8 mouse cellular contexts compared by ENCODE assay signal in the genomic region with DNA sequence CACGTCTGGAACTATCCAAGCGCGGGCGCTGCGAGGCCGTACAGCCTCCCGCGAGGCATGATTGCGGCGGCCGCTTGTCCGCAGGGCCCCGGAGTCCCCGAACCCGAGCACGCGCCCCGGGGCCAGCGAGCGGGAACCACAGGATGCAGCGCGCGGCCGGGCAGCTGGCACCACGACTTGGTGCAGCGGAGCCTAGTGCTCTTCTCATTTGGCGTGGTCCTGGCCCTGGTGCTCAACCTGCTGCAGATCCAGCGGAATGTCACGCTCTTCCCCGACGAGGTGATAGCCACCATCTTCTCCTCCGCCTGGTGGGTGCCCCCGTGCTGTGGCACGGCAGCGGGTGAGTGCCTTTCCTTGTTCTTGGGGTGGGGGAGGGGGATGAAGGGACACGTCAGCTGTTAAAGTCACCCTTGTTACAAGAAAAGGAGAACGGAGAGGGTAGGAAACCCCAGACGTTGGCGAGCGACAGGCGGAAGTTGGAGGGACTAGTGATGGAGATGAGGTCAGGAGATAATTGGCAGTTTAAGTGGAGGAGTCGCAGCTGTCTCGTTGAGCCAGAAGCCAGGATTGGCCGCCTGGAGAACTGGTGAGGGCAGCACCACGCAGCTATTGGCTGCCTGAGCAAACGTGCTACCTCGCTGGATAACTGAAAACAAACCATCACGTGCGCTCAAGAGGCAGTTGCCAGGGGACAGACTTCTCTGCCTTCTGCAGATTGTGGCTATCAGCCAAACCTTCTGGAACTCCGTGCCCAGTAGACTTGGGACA. TPM values are rescaled to one million over a fixed set of nuclear protein-coding genes. Genes with fewer than 3 reads are reported as not detected.
DNase-seq lines count a peak whose midpoint lies in the region; ATAC-seq and TF ChIP-seq lines count a peak whose summit lies in the region.

No protein-coding gene starts in this region.

- DNase-seq in c-Kit-positive CD71-positive TER-119-positive erythroid progenitor cells, embryonic 14.5 days (ENCODE audit: low spot score) = peak; percentile 83
- peak; percentile 82 to 83 for DNase-seq in heart, postnatal 10 days
- peak; percentile 86 for DNase-seq in large intestine, adult 2 months (ENCODE audit: low read depth, low spot score)
- peak; percentile 82 for DNase-seq in liver, postnatal 0 days
- peak; percentile 79 for DNase-seq in testis, postnatal 14 days (ENCODE audit: low spot score)

- WGBS in forebrain, embryonic 13.5 days = under 1% methylated on average over 50 of the region's 50 CpGs
- WGBS in large intestine, adult 2 months = under 1% methylated on average over 50 of the region's 50 CpGs
- WGBS in liver, postnatal 0 days (ENCODE audit: insufficient replicate concordance) = under 1% methylated on average over 48 of the region's 50 CpGs
- WGBS in neural tube, embryonic 14.5 days = under 1% methylated on average over 50 of the region's 50 CpGs

- H3K36me3 ChIP-seq in E14TG2a.4 (ENCODE audit: insufficient read depth, low read length) = peaks cover 47% of the 10 kb centered on the region
- peaks cover 34% of the 10 kb centered on the region for H3K36me3 ChIP-seq in forebrain, embryonic 13.5 days (ENCODE audit: poor library complexity, severe bottlenecking)
- peaks cover 41% of the 10 kb centered on the region for H3K36me3 ChIP-seq in liver, postnatal 0 days (replicated peaks; ENCODE audit: insufficient read depth, low read length)
- peaks cover 22% of the 10 kb centered on the region for H3K36me3 ChIP-seq in neural tube, embryonic 14.5 days (ENCODE audit: control insufficient read depth, insufficient read depth, low read length)

- peak overlapping the region; percentile 88 for H3K9ac ChIP-seq in forebrain, embryonic 13.5 days
- peak overlapping the region; percentile 87 for H3K9ac ChIP-seq in liver, postnatal 0 days (replicated peaks)
- peak overlapping the region; percentile 73 for H3K9ac ChIP-seq in neural tube, embryonic 14.5 days (replicated peaks; ENCODE audit: low read depth, low read length)

- TF ChIP-seq CTCF in E14TG2a.4 (conservative IDR thresholded peaks at IDR 0.05; ENCODE audit: low read length) = no peak
- no peak for TF ChIP-seq CTCF in liver, postnatal 0 days (IDR thresholded peaks at IDR 0.05; ENCODE audit: low read depth)

- H3K27ac ChIP-seq in forebrain, embryonic 13.5 days = peak overlapping the region; percentile 98
- peak overlapping the region; percentile 96 for H3K27ac ChIP-seq in liver, postnatal 0 days (ENCODE audit: low read depth)
- peak overlapping the region; percentile 94 for H3K27ac ChIP-seq in neural tube, embryonic 14.5 days (ENCODE audit: low read depth, low read length)

- peak; percentile 88 for ATAC-seq in forebrain, embryonic 13.5 days
- peak; percentile 60 for ATAC-seq in liver, postnatal 0 days
- peak; percentile 85 for ATAC-seq in neural tube, embryonic 14.5 days (ENCODE audit: low read depth)

- peak overlapping the region; percentile 99 for H3K4me3 ChIP-seq in E14TG2a.4 (replicated peaks; ENCODE audit: low read length)
- peak overlapping the region; percentile 87 for H3K4me3 ChIP-seq in forebrain, embryonic 13.5 days
- peak overlapping the region; percentile 89 for H3K4me3 ChIP-seq in liver, postnatal 0 days (ENCODE audit: low read depth, low read length)
- peak overlapping the region; percentile 78 for H3K4me3 ChIP-seq in neural tube, embryonic 14.5 days (ENCODE audit: low read depth, low read length)

- peak; percentile 88 for TF ChIP-seq EP300 in liver, postnatal 0 days (IDR thresholded peaks at IDR 0.05; ENCODE audit: low read depth)

- H3K4me2 ChIP-seq in forebrain, embryonic 13.5 days = peak overlapping the region; percentile 80
- H3K4me2 ChIP-seq in liver, postnatal 0 days (ENCODE audit: low read depth, low read length) = peak overlapping the region; percentile 97
- H3K4me2 ChIP-seq in neural tube, embryonic 14.5 days (ENCODE audit: low read depth, low read length) = peak overlapping the region; percentile 94

- intact Hi-C loops in heart, postnatal 10 days (cut with DNase I) = loop anchor here (2.0 to 5.0 kb wide), 2 partner anchors 35 to 74 kb away; no protein-coding TSS in a partner anchor

- peaks cover 39% of the 10 kb centered on the region for H3K4me1 ChIP-seq in E14TG2a.4 (replicated peaks; ENCODE audit: low read depth, low read length)
- H3K4me1 ChIP-seq in forebrain, embryonic 13.5 days = peaks cover 38% of the 10 kb centered on the region
- H3K4me1 ChIP-seq in liver, postnatal 0 days (ENCODE audit: insufficient read depth) = peaks cover 34% of the 10 kb centered on the region
- H3K4me1 ChIP-seq in neural tube, embryonic 14.5 days (ENCODE audit: control insufficient read depth, insufficient read depth, low read length) = peaks cover 23% of the 10 kb centered on the region

- H3K9me3 ChIP-seq in E14TG2a.4 (ENCODE audit: low read length) = no peaks in the 10 kb centered on the region
- H3K9me3 ChIP-seq in forebrain, embryonic 13.5 days (replicated peaks) = no peaks in the 10 kb centered on the region
- H3K9me3 ChIP-seq in liver, postnatal 0 days (ENCODE audit: low read length) = no peaks in the 10 kb centered on the region
- H3K9me3 ChIP-seq in neural tube, embryonic 14.5 days (ENCODE audit: control insufficient read depth, low read length) = no peaks in the 10 kb centered on the region

- no peaks in the 10 kb centered on the region for H3K27me3 ChIP-seq in E14TG2a.4 (ENCODE audit: insufficient read depth, low read length)
- no peaks in the 10 kb centered on the region for H3K27me3 ChIP-seq in forebrain, embryonic 13.5 days
- no peaks in the 10 kb centered on the region for H3K27me3 ChIP-seq in liver, postnatal 0 days (ENCODE audit: insufficient read depth, low read length)
- H3K27me3 ChIP-seq in neural tube, embryonic 14.5 days (ENCODE audit: control insufficient read depth, insufficient read depth, low read length) = no peaks in the 10 kb centered on the region

RNA-seq across cellular contexts. Expression of a gene that starts 0.5 kb away (rescaled TPM):
- polyA plus RNA-seq in forebrain, embryonic 13.5 days (2015; fragmentation: Nextera tagmentation; extraction: Ambion mirVana) = 83.6 and 84.4 TPM in 2 replicates
- total RNA-seq in heart, postnatal 10 days (2021) = 10 to 100 TPM; 20.5 to 23.2 TPM
- 47.7 and 64.9 TPM in 2 replicates for polyA plus RNA-seq in large intestine, adult 2 months (2012; rRNA removed)
- 36.3 and 40.3 TPM in 2 replicates for polyA plus RNA-seq in liver, postnatal 0 days (2015; fragmentation: Nextera tagmentation; extraction: Ambion mirVana)
- 72.7 and 78.9 TPM in 2 replicates for polyA plus RNA-seq in neural tube, embryonic 14.5 days (2014; fragmentation: Nextera tagmentation; extraction: Ambion mirVana)

Comparison
In these comparisons a context has a peak if more than half of its experiments do, and no peak if none do; other contexts are left out.
1. Peak in every context shown above with its lines: DNase-seq, ATAC-seq, H3K4me3 ChIP-seq and H3K27ac ChIP-seq.